Mouse (Mus musculus): Measurements from ENCODE around the gene Pnrc1. TPM values are rescaled to one million over a fixed set of nuclear protein-coding genes. Genes with fewer than 3 reads are reported as not detected.

The Pnrc1 gene
- polyA plus RNA-seq, 1 experiment from 2014 or later, result 57.0 TPM

DNA sequence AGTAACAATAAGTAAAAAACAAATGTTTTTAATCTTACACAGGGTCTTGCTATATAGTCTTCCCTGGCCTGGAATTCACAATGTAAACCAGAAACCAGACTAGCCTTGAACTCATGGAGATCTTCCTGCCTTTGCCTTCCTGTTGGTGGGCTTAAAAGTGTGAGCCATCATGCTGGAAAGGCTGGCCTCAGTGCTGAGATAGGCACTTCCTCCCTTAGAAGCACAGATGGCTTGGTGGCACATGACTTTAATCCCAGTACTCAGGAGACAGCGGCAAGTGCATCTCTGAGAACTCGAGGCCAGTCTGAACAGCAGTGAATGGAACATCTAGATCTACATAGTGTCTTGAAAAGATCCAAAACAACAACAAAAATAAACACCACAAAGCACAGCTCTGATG lies 39.1 kb downstream of the Pnrc1 start:
- no peaks in the 10 kb centered on the region for H3K27me3 ChIP-seq (ENCODE audit: control insufficient read depth, insufficient read depth, low read length)
- no peak overlapping the region for H3K4me3 ChIP-seq (replicated peaks; ENCODE audit: low read length)
- no peaks in the 10 kb centered on the region for H3K9me3 ChIP-seq (replicated peaks; ENCODE audit: control insufficient read depth, low read length)
- no peak overlapping the region for H3K4me2 ChIP-seq (ENCODE audit: low read depth, low read length)
- peaks cover 5% of the 10 kb centered on the region for H3K4me1 ChIP-seq (ENCODE audit: control insufficient read depth, insufficient read depth, low read length)
- ATAC-seq (ENCODE audit: insufficient read depth, low FRiP score), result no peak
- H3K9ac ChIP-seq (ENCODE audit: low read length), result no peak overlapping the region
- H3K27ac ChIP-seq (ENCODE audit: low read length), result no peak overlapping the region
- no peaks in the 10 kb centered on the region for H3K36me3 ChIP-seq (ENCODE audit: control insufficient read depth, insufficient read depth, low read length)
- WGBS, result 81% methylated on average over 2 of the region's 2 CpGs

DNA sequence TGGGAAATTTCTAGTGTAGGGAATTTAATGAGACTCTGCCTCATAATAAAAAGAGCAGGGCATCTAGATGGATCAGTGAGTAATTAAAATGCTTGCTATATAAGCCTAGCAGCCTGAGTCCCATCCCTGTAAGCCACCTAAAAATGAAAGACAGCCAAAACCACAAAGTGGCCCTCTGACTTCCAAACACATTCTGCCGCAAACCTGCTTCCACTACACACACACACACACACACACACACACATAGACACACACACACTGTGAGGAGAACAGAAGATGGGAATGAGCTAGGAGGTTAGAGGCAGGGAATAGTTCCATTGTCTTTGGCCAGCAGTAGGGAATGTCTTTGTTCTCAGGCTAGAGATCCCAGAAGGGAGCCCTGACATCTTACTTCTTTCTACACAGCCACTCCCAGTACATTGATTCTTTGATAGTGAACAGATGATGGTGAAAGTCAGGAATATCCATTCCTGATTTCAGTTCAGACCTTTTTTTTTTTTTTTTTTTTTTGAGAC lies 40.2 kb downstream of the Pnrc1 start:
- Histone ChIP-seq H3K27ac (ENCODE audit: low read length) (no peak overlapping the region), H3K4me3 (replicated peaks; ENCODE audit: low read length) (no peak overlapping the region), H3K4me2 (ENCODE audit: low read depth, low read length) (no peak overlapping the region), H3K36me3 (ENCODE audit: control insufficient read depth, insufficient read depth, low read length) (0 out of 2 replicates have a peak, but pooled peaks cover 5% of the 10 kb centered on the region), H3K9ac (ENCODE audit: low read length) (no peak overlapping the region), H3K9me3 (replicated peaks; ENCODE audit: control insufficient read depth, low read length) (no peaks in the 10 kb centered on the region), H3K27me3 (ENCODE audit: control insufficient read depth, insufficient read depth, low read length) (no peaks in the 10 kb centered on the region), H3K4me1 (ENCODE audit: control insufficient read depth, insufficient read depth, low read length) (peaks cover 7% of the 10 kb centered on the region)
- 76% methylated on average over 1 of the region's 1 CpGs for WGBS
- no peak for ATAC-seq (ENCODE audit: insufficient read depth, low FRiP score)

DNA sequence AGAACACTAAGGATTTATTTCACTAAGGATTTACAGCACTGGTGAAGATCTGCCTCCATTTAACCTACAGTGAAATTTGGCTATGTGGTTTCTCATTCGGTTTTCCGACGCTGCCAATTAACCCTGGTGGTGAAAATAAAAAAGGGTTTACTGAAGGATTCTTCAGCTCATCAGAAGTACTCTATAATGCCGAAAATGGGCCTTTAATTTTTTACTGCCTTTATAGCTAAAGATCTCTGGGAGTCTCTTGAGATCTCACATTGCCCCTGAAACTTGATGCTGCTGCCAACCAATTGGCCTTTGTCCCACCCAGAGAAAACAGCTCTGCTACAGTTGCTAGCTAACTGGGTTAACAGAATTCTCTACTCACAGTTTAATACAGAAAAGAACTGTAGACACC lies 41.0 kb downstream of the Pnrc1 start:
- peaks cover 7% of the 10 kb centered on the region for H3K4me1 ChIP-seq (ENCODE audit: control insufficient read depth, insufficient read depth, low read length)
- H3K4me3 ChIP-seq (replicated peaks; ENCODE audit: low read length), result peak overlapping the region; percentile 91
- H3K36me3 ChIP-seq (ENCODE audit: control insufficient read depth, insufficient read depth, low read length), result peaks cover 13% of the 10 kb centered on the region; the same call in 1 of the 2 replicates
- peak overlapping the region; percentile 50 for H3K4me2 ChIP-seq (ENCODE audit: low read depth, low read length)
- no peaks in the 10 kb centered on the region for H3K27me3 ChIP-seq (ENCODE audit: control insufficient read depth, insufficient read depth, low read length)
- peak overlapping the region; percentile 100 for H3K9ac ChIP-seq (ENCODE audit: low read length)
- no peaks in the 10 kb centered on the region for H3K9me3 ChIP-seq (replicated peaks; ENCODE audit: control insufficient read depth, low read length)
- H3K27ac ChIP-seq (ENCODE audit: low read length), result peak overlapping the region; percentile 100
- under 1% methylated on average over 4 of the region's 4 CpGs for WGBS
- ATAC-seq (ENCODE audit: insufficient read depth, low FRiP score), result no peak

GRCm38 (mm10) chr4:33248062-33248889 lies 41.7 kb downstream of the Pnrc1 start:
- H3K4me3 ChIP-seq (replicated peaks; ENCODE audit: low read length), result peak overlapping the region; percentile 91
- H3K27ac ChIP-seq (ENCODE audit: low read length), result peak overlapping the region; percentile 100
- H3K36me3 ChIP-seq (ENCODE audit: control insufficient read depth, insufficient read depth, low read length), result peaks cover 19% of the 10 kb centered on the region; the same call in 1 of the 2 replicates

DNA sequence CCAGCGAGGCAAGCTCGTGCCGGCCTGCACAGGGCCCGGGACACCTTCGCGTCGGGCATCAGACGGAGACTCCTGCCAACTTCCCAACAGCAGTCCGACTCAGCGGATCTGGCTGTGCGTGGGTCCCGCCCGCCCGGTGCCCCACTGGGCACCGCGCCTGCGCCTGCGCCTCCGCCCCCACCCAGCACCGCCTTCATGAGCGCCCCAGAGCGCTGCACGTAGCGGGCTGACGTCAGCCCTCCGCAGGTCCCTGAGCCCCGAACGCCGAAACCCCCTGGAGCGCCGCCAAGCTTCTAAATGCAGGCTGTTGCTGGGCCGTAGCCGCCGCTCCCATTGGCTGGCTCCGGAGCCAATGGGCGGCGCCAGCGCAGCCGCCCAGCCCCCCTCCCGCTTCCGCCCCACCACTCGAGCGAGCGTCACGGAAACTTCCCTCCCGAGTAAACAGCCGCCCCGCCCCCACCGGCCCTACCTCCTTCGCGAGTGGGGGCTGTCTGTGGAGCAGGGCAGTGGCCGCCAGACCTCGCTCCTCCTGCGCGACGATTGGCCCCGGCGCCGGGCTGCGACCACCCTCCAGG lies 42.4 kb downstream of the Pnrc1 start:
- Histone ChIP-seq H3K4me3 (replicated peaks; ENCODE audit: low read length) (peak overlapping the region; percentile 91), H3K4me2 (ENCODE audit: low read depth, low read length) (peak overlapping the region; percentile 92), H3K9me3 (replicated peaks; ENCODE audit: control insufficient read depth, low read length) (no peaks in the 10 kb centered on the region), H3K36me3 (ENCODE audit: control insufficient read depth, insufficient read depth, low read length) (peaks cover 21% of the 10 kb centered on the region; the same call in 1 of the 2 replicates), H3K9ac (ENCODE audit: low read length) (peak overlapping the region; percentile 100), H3K4me1 (ENCODE audit: control insufficient read depth, insufficient read depth, low read length) (peaks cover 7% of the 10 kb centered on the region), H3K27me3 (ENCODE audit: control insufficient read depth, insufficient read depth, low read length) (no peaks in the 10 kb centered on the region), H3K27ac (ENCODE audit: low read length) (peak overlapping the region; percentile 100)
- peak; percentile 93 for ATAC-seq (ENCODE audit: insufficient read depth, low FRiP score)
- under 1% methylated on average over 54 of the region's 60 CpGs for WGBS

More at GRCm38 (mm10) chr4:33248062-33248889, 41.7 kb downstream of the Pnrc1 start:
- no peaks in the 10 kb centered on the region for H3K9me3 ChIP-seq (replicated peaks; ENCODE audit: control insufficient read depth, low read length)
- ATAC-seq (ENCODE audit: insufficient read depth, low FRiP score), result peak; percentile 93
- H3K4me1 ChIP-seq (ENCODE audit: control insufficient read depth, insufficient read depth, low read length), result peaks cover 7% of the 10 kb centered on the region
- peak overlapping the region; percentile 50 for H3K4me2 ChIP-seq (ENCODE audit: low read depth, low read length)
- under 1% methylated on average over 87 of the region's 88 CpGs for whole genome bisulfite sequencing
- H3K9ac ChIP-seq (ENCODE audit: low read length), result peak overlapping the region; percentile 100
- no peaks in the 10 kb centered on the region for H3K27me3 ChIP-seq (ENCODE audit: control insufficient read depth, insufficient read depth, low read length)

DNA sequence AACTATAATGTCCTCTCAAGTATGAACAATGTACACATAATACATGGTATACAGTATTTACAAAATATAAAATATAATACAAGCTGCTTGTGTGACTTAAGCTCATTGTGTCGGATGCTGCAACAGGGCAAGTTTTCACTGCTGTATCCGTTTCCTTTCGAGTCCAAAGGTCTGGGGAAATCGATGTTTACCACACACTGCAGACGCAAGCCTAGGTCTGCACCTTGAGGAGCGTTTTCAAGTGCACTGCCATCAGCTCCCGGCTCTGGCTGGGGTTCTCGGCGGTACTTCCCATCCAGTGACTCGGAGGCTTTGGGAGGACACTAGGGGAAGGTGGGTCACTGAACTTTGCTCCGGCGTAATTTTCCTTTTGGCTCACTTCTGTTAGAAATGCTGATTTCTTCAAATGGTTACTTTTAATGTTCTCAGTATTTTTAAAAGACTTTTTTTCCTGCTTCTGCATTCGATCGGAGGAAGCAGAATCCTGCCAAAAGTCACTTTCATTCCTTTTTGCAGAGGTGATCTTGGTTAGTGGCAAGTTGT lies 44.0 kb downstream of the Pnrc1 start:
- ATAC-seq (ENCODE audit: insufficient read depth, low FRiP score), result no peak
- H3K9ac ChIP-seq (ENCODE audit: low read length), result peak overlapping the region; percentile 46; the same call in 1 of the 2 replicates
- peak overlapping the region; percentile 28 for H3K4me3 ChIP-seq (replicated peaks; ENCODE audit: low read length)
- peaks cover 21% of the 10 kb centered on the region; the same call in 1 of the 2 replicates for H3K36me3 ChIP-seq (ENCODE audit: control insufficient read depth, insufficient read depth, low read length)
- no peak overlapping the region for H3K27ac ChIP-seq (ENCODE audit: low read length)
- no peaks in the 10 kb centered on the region for H3K27me3 ChIP-seq (ENCODE audit: control insufficient read depth, insufficient read depth, low read length)
- peak overlapping the region; percentile 92 for H3K4me2 ChIP-seq (ENCODE audit: low read depth, low read length)
- peaks cover 7% of the 10 kb centered on the region for H3K4me1 ChIP-seq (ENCODE audit: control insufficient read depth, insufficient read depth, low read length)
- 70% methylated on average over 14 of the region's 14 CpGs for WGBS
- H3K9me3 ChIP-seq (replicated peaks; ENCODE audit: control insufficient read depth, low read length), result no peaks in the 10 kb centered on the region

DNA sequence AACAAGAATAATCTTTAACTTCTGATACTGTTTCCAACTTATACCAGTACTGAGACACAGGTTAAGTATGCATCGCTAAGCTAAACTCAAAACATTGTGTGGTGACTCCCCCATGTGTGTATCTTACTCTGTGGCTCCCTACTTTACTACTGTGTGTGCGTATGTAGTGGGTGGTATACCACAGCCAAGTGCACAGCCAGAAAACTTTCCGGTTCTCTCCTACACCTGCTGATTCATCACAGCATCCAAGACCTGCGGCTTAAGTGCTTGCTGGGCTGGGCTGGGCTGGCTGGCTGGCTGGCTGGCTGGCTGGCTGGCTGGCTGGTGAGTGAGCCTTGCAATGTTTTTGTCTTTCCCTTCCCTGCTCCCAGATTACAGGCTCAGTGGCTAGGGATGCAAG lies 46.0 kb downstream of the Pnrc1 start:
- Histone ChIP-seq H3K36me3 (ENCODE audit: control insufficient read depth, insufficient read depth, low read length) (peaks cover 21% of the 10 kb centered on the region; the same call in 1 of the 2 replicates), H3K9me3 (replicated peaks; ENCODE audit: control insufficient read depth, low read length) (no peaks in the 10 kb centered on the region), H3K4me2 (ENCODE audit: low read depth, low read length) (no peak overlapping the region), H3K9ac (ENCODE audit: low read length) (no peak overlapping the region), H3K27me3 (ENCODE audit: control insufficient read depth, insufficient read depth, low read length) (no peaks in the 10 kb centered on the region), H3K4me1 (ENCODE audit: control insufficient read depth, insufficient read depth, low read length) (peaks cover 7% of the 10 kb centered on the region), H3K27ac (ENCODE audit: low read length) (no peak overlapping the region), H3K4me3 (replicated peaks; ENCODE audit: low read length) (no peak overlapping the region)
- WGBS, result 80% methylated on average over 4 of the region's 4 CpGs
- no peak for ATAC-seq (ENCODE audit: insufficient read depth, low FRiP score)

DNA sequence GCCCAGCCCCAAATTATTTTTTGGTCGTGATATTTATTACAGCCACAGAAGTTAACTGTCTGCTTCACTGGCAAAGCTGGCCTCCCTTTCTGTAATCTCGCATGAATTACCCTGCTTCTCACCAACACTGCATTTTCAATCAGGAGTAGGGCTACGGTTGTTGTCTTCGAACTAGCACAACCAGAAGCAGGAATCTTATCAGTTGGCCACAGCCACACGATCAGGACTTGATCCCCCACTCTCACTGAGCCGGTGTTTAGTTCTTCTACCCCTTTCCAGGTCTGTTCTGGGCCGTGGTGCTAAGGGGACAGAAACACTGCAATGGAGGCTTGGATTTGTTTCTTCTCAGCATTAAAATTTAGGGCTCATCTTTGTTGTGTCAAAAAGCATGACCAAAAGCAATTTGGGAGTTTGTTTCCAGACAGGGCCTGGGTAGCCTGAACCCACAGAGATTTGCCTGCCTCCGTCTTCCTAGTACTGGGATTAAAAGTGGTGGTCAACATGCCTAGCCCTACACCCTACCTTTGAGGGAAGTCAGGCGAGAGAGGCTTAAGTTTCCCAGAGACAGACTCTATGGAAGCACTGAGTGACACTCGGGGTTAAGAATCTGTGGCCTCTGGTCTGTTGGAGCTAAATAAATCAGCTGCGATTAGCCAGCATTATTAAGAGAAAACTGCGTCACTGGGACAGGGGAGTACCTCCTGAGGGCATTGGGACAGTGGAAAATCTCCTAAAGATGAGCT lies 46.8 kb downstream of the Pnrc1 start:
- no peak overlapping the region for H3K4me3 ChIP-seq (replicated peaks; ENCODE audit: low read length)
- H3K27me3 ChIP-seq (ENCODE audit: control insufficient read depth, insufficient read depth, low read length), result no peaks in the 10 kb centered on the region
- H3K36me3 ChIP-seq (ENCODE audit: control insufficient read depth, insufficient read depth, low read length), result peaks cover 21% of the 10 kb centered on the region; the same call in 1 of the 2 replicates
- ATAC-seq (ENCODE audit: insufficient read depth, low FRiP score), result no peak
- H3K4me1 ChIP-seq (ENCODE audit: control insufficient read depth, insufficient read depth, low read length), result peaks cover 7% of the 10 kb centered on the region
- H3K9ac ChIP-seq (ENCODE audit: low read length), result no peak overlapping the region
- no peaks in the 10 kb centered on the region for H3K9me3 ChIP-seq (replicated peaks; ENCODE audit: control insufficient read depth, low read length)
- no peak overlapping the region for H3K27ac ChIP-seq (ENCODE audit: low read length)
- 73% methylated on average over 12 of the region's 12 CpGs for WGBS
- no peak overlapping the region for H3K4me2 ChIP-seq (ENCODE audit: low read depth, low read length)
